In the genomic region with DNA sequence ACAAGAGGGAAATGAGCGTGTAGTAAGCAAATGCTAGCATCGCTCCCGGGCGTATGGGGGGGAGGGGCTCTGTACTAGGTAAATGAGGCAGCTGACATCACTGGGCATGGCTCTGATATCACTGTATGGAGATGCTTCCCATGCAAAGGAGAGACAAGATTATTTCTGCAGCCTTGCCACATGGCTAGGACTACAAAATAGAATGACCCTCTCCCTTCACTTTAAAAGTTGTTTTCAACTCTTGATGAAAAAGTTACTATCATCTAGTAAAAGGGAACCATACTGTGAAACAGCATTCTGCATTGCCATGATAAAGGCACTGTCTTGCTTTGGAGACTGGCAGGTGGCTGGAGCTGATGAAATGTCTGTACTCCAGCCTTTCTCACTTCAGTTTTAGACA, we compare ENCODE assay signal across 26 mouse cellular contexts. TPM values are rescaled to one million over a fixed set of nuclear protein-coding genes. Genes with fewer than 3 reads are reported as not detected.
DNase-seq lines count a peak whose midpoint lies in the region; ATAC-seq and TF ChIP-seq lines count a peak whose summit lies in the region.
"Had no signal": no experiment of that assay in that cellular context is flagged by ENCODE, and none has a peak within 500 bp of the region (broad histone marks: within the 10 kb centered on the region; RNA-seq: fewer than 3 reads in every experiment).

No protein-coding gene starts in this region.

- TF ChIP-seq EP300 in CH12.LX (IDR thresholded peaks at IDR 0.05; ENCODE audit: low read length): no peak
- TF ChIP-seq EP300 in MEL (IDR thresholded peaks at IDR 0.05; ENCODE audit: low read depth in 1 of 2, low read length in 2 of 2): peak; percentile 94 to 95

- H3K4me3 ChIP-seq in CH12.LX (replicated peaks in 1 of 3; ENCODE audit: low read depth in 2 of 3, low read length in 2 of 3, poor library complexity in 1 of 3) (no peak overlapping the region), MEL (ENCODE audit: control insufficient read depth in 1 of 2, insufficient read depth in 1 of 2, low read depth in 2 of 2, low read length in 2 of 2) (peak overlapping the region in 1 of 2 experiments; percentile 39; a peak in 2 of 4 replicates)
- no peak overlapping the region for H3K4me3 ChIP-seq in liver, embryonic 15.5 days (replicated peaks)
- H3K4me3 ChIP-seq: embryonic facial prominence, embryonic 12.5 days; forebrain, embryonic 15.5 days; heart, embryonic 15.5 days; hindbrain, embryonic 15.5 days; intestine, embryonic 15.5 days; midbrain, embryonic 15.5 days; neural tube, embryonic 15.5 days; stomach, embryonic 15.5 days had no signal

- H3K27me3 ChIP-seq in CH12.LX (replicated peaks) (no peaks in the 10 kb centered on the region), MEL (ENCODE audit: control insufficient read depth in 1 of 2, insufficient read depth in 2 of 2, low read length in 2 of 2) (no peaks in the 10 kb centered on the region)
- no peaks in the 10 kb centered on the region for H3K27me3 ChIP-seq in liver, embryonic 15.5 days
- H3K27me3 ChIP-seq: embryonic facial prominence, embryonic 12.5 days; forebrain, embryonic 15.5 days; heart, embryonic 15.5 days; hindbrain, embryonic 15.5 days; intestine, embryonic 15.5 days; midbrain, embryonic 15.5 days; neural tube, embryonic 15.5 days; stomach, embryonic 15.5 days had no signal

- peak; percentile 43 for ATAC-seq in erythroblast, adult 5-6 weeks (replicated peaks; ENCODE audit: low FRiP score, poor library complexity, severe bottlenecking)
- peak; percentile 64 for ATAC-seq in liver, embryonic 15.5 days (ENCODE audit: insufficient read depth)
- ATAC-seq: forebrain, embryonic 15.5 days; intestine, embryonic 15.5 days; midbrain, embryonic 15.5 days had no signal

- H3K9ac ChIP-seq in CH12.LX (ENCODE audit: insufficient read depth, low read depth): no peak overlapping the region
- H3K9ac ChIP-seq in MEL (ENCODE audit: control insufficient read depth, low read depth, low read length, poor library complexity, severe bottlenecking): peak overlapping the region; percentile 26; the same call in 1 of the 2 replicates
- H3K9ac ChIP-seq in liver, embryonic 15.5 days: no peak overlapping the region
- H3K9ac ChIP-seq: embryonic facial prominence, embryonic 12.5 days; forebrain, embryonic 15.5 days; heart, embryonic 15.5 days; hindbrain, embryonic 15.5 days; intestine, embryonic 15.5 days; midbrain, embryonic 15.5 days; neural tube, embryonic 15.5 days; stomach, embryonic 15.5 days had no signal

- peaks cover 3 to 11% of the 10 kb centered on the region in 2 experiments for H3K36me3 ChIP-seq in CH12.LX (replicated peaks in 1 of 2; ENCODE audit: control insufficient read depth in 1 of 2, insufficient read depth in 1 of 2, low read length in 1 of 2)
- H3K36me3 ChIP-seq in MEL (ENCODE audit: control insufficient read depth in 1 of 2, insufficient read depth in 2 of 2, low read length in 2 of 2): peaks cover 0 to 35% of the 10 kb centered on the region in 2 experiments; a peak in 2 of 4 replicates
- H3K36me3 ChIP-seq in liver, embryonic 15.5 days (replicated peaks): no peaks in the 10 kb centered on the region
- H3K36me3 ChIP-seq: embryonic facial prominence, embryonic 12.5 days; forebrain, embryonic 15.5 days; heart, embryonic 15.5 days; hindbrain, embryonic 15.5 days; intestine, embryonic 15.5 days; midbrain, embryonic 15.5 days; neural tube, embryonic 15.5 days; stomach, embryonic 15.5 days had no signal

- no peak for TF ChIP-seq CTCF in CH12.LX (conservative IDR thresholded peaks at IDR 0.05 in 1 of 2, IDR thresholded peaks at IDR 0.05 in 1 of 2; ENCODE audit: low read depth in 2 of 2, low read length in 2 of 2)
- TF ChIP-seq CTCF in MEL (IDR thresholded peaks at IDR 0.05 in 2 of 3, conservative IDR thresholded peaks at IDR 0.05 in 1 of 3; ENCODE audit: control insufficient read depth in 1 of 3, insufficient read depth in 1 of 3, low read depth in 2 of 3, low read length in 3 of 3, poor library complexity in 1 of 3, severe bottlenecking in 1 of 3): no peak

- H3K9me3 ChIP-seq in CH12.LX (replicated peaks; ENCODE audit: low read length) (no peaks in the 10 kb centered on the region), MEL (replicated peaks; ENCODE audit: insufficient read depth, low read length) (no peaks in the 10 kb centered on the region)
- H3K9me3 ChIP-seq in liver, embryonic 15.5 days (replicated peaks): no peaks in the 10 kb centered on the region
- H3K9me3 ChIP-seq: embryonic facial prominence, embryonic 12.5 days; forebrain, embryonic 15.5 days; heart, embryonic 15.5 days; hindbrain, embryonic 15.5 days; intestine, embryonic 15.5 days; midbrain, embryonic 15.5 days; neural tube, embryonic 15.5 days; stomach, embryonic 15.5 days had no signal

- in situ Hi-C loops in CH12.LX (cut with MboI; ENCODE audit: low pct_ligation_motif_present, low pct_unique_long_range_greater_than_20kb, low sequenced_read_pairs): no loop called here

- H3K27ac ChIP-seq in CH12.LX (ENCODE audit: insufficient read depth, low read depth): no peak overlapping the region
- H3K27ac ChIP-seq in MEL (ENCODE audit: control insufficient read depth, low read depth, low read length): peak overlapping the region; percentile 75
- no peak overlapping the region for H3K27ac ChIP-seq in liver, embryonic 15.5 days (replicated peaks)
- H3K27ac ChIP-seq: embryonic facial prominence, embryonic 12.5 days; forebrain, embryonic 15.5 days; heart, embryonic 15.5 days; hindbrain, embryonic 15.5 days; intestine, embryonic 15.5 days; macrophage; midbrain, embryonic 15.5 days; neural tube, embryonic 15.5 days; stomach, embryonic 15.5 days had no signal

- no peak for TF ChIP-seq RAD21 in CH12.LX (IDR thresholded peaks at IDR 0.05; ENCODE audit: low read depth, low read length)
- no peak for TF ChIP-seq RAD21 in MEL (IDR thresholded peaks at IDR 0.05; ENCODE audit: low read depth, low read length)

- H3K4me2 ChIP-seq in CH12.LX (ENCODE audit: insufficient read depth, low read depth, poor library complexity, severe bottlenecking): peak overlapping the region; percentile 29; the same call in 1 of the 2 replicates
- H3K4me2 ChIP-seq in liver, embryonic 15.5 days: no peak overlapping the region
- H3K4me2 ChIP-seq: embryonic facial prominence, embryonic 12.5 days; forebrain, embryonic 15.5 days; heart, embryonic 15.5 days; hindbrain, embryonic 15.5 days; intestine, embryonic 15.5 days; midbrain, embryonic 15.5 days; neural tube, embryonic 15.5 days; stomach, embryonic 15.5 days had no signal

- peaks cover 8 to 36% of the 10 kb centered on the region in 2 experiments for H3K4me1 ChIP-seq in CH12.LX (ENCODE audit: control insufficient read depth in 1 of 2, insufficient read depth in 2 of 2)
- peaks cover 35 to 39% of the 10 kb centered on the region in 2 experiments for H3K4me1 ChIP-seq in MEL (ENCODE audit: control insufficient read depth in 1 of 2, insufficient read depth in 2 of 2, low read length in 2 of 2)
- peaks cover 13% of the 10 kb centered on the region; the same call in 1 of the 2 replicates for H3K4me1 ChIP-seq in liver, embryonic 15.5 days (replicated peaks)
- H3K4me1 ChIP-seq: embryonic facial prominence, embryonic 12.5 days; forebrain, embryonic 15.5 days; hindbrain, embryonic 15.5 days; intestine, embryonic 15.5 days; neural tube, embryonic 15.5 days; stomach, embryonic 15.5 days had no signal

- DNase-seq in CH12.LX (ENCODE audit: extremely low read depth): peak; percentile 76
- peak; percentile 91 for DNase-seq in MEL (ENCODE audit: low read depth, low spot score)
- no peak for DNase-seq in urinary bladder, adult 18-20 months (ENCODE audit: low spot score in 2 of 2)
- DNase-seq in adrenal gland, postnatal 10 days: no peak
- no peak for DNase-seq in Muller cell, postnatal 12 days (ENCODE audit: inconsistent ontology term)
- DNase-seq: cerebellum, postnatal 14 days; gastrocnemius, postnatal 36 days; heart, postnatal 4 days; kidney, adult 9 months; kidney, postnatal 36 days had no signal

- TF ChIP-seq POLR2A in CH12.LX (IDR thresholded peaks at IDR 0.05; ENCODE audit: low read depth, low read length) (no peak), MEL (IDR thresholded peaks at IDR 0.05; ENCODE audit: control insufficient read depth in 1 of 2, insufficient read depth in 1 of 2, low read depth in 1 of 2, low read length in 2 of 2, poor library complexity in 1 of 2) (no peak; a peak in 1 of 4 replicates)

- dilution Hi-C loops in CH12.LX (cut with MboI; ENCODE audit: extremely low pct_ligation_motif_present, extremely low pct_unique_long_range_greater_than_20kb, low sequenced_read_pairs): no loop called here

- H3K79me2 ChIP-seq in CH12.LX (replicated peaks; ENCODE audit: control insufficient read depth, extremely low read depth, insufficient read depth, poor library complexity, severe bottlenecking) (peaks cover 16% of the 10 kb centered on the region), MEL (ENCODE audit: control insufficient read depth, insufficient read depth, low read length, poor library complexity) (no peaks in the 10 kb centered on the region; the same call in none of the 2 replicates)

- WGBS in liver, embryonic 15.5 days (ENCODE audit: insufficient replicate concordance): 28% methylated on average over 4 of the region's 4 CpGs

TF ChIP-seq in CH12.LX, 34 proteins besides CTCF, POLR2A, EP300 and RAD21 (continues in another document):
- no peak for TF ChIP-seq MAZ (IDR thresholded peaks at IDR 0.05; ENCODE audit: low read depth, low read length)

RNA-seq across cellular contexts. Expression of gene Dmxl2, which starts 18.2 kb away (rescaled TPM):
- total RNA-seq in CH12.LX (2012; rRNA removed) (20.1 and 23.7 TPM in 2 replicates), CH12.LX (2014; rRNA removed) (21.8 and 24.2 TPM in 2 replicates), MEL (2012; rRNA removed) (6.1 and 6.9 TPM in 2 replicates)
- polyA plus RNA-seq in CH12.LX (2012; ENCODE audit: insufficient read length, low read depth) (22.5 and 26.6 TPM in 2 replicates), MEL (2012; ENCODE audit: insufficient read depth in 1 of 2, insufficient read length in 2 of 2, low read depth in 1 of 2, low replicate concordance in 2 of 2, missing spikeins in 1 of 2) (100 to 1,000 TPM in 1 of 2 experiments, 1 to 10 TPM in 1; 9.1 to 238 TPM)
- total RNA-seq in erythroblast, adult 5-6 weeks (2015; ENCODE audit: low replicate concordance): 7.1 and 11.1 TPM in 2 replicates
- total RNA-seq in erythroblast, adult 5-6 weeks (2017; ENCODE audit: low replicate concordance): 5.7 and 5.9 TPM in 2 replicates
- polyA plus RNA-seq in liver, embryonic 15.5 days (2015; fragmentation: Nextera tagmentation; extraction: Ambion mirVana): 1.2 and 1.4 TPM in 2 replicates
- 10 to 100 TPM; 11.7 to 15.2 TPM for total RNA-seq in adrenal gland, postnatal 10 days (2021)

RNA-seq across cellular contexts. Expression of gene Sh2d7, which starts 55.6 kb away (rescaled TPM):
- total RNA-seq in CH12.LX (2012; rRNA removed) (0.81 and 0.84 TPM in 2 replicates), CH12.LX (2014; rRNA removed) (0.83 and 0.90 TPM in 2 replicates), MEL (2012; rRNA removed) (0.04 TPM in 1 of 2 replicates, not detected in the other)
- polyA plus RNA-seq in CH12.LX (2012; ENCODE audit: insufficient read length, low read depth) (0.52 and 0.56 TPM in 2 replicates), MEL (2012; ENCODE audit: insufficient read depth in 1 of 2, insufficient read length in 2 of 2, low read depth in 1 of 2, low replicate concordance in 2 of 2, missing spikeins in 1 of 2) (not detected)
- total RNA-seq in erythroblast, adult 5-6 weeks (2015; ENCODE audit: low replicate concordance): not detected in 2 replicates
- not detected in 2 replicates for total RNA-seq in erythroblast, adult 5-6 weeks (2017; ENCODE audit: low replicate concordance)
- not detected in 2 replicates for polyA plus RNA-seq in liver, embryonic 15.5 days (2015; fragmentation: Nextera tagmentation; extraction: Ambion mirVana)
- total RNA-seq in adrenal gland, postnatal 10 days (2021): not detected
- total RNA-seq: gastrocnemius, postnatal 36 days; heart, adult 8-10 months; heart, postnatal 4 days; layer of hippocampus, postnatal 10 days; left cerebral cortex, postnatal 14 days had no signal
- polyA plus RNA-seq: heart, embryonic 15.5 days; hindbrain, embryonic 15.5 days; intestine, embryonic 15.5 days; limb, embryonic 14.5 days; lung, embryonic 16.5 days; macrophage; midbrain, embryonic 15.5 days; neural tube, embryonic 15.5 days; stomach, embryonic 15.5 days had no signal

Comparison
In these comparisons a context has a peak if more than half of its experiments do, and no peak if none do; other contexts are left out.
1. DNase-seq: peak in CH12.LX (single experiment) and MEL (single experiment); none in urinary bladder, adult 18-20 months (0 of 2), adrenal gland, postnatal 10 days (single experiment) and Muller cell, postnatal 12 days (single experiment).
2. Of the 35 proteins assayed by ChIP-seq in both MEL and CH12.LX: peak only in MEL: EP300, ETS1, MXI1, MYC, RCOR1, SIN3A and 1 more; only in CH12.LX: CHD2; in both: TBP; in neither: 26.